Mouse (Mus musculus): ENCODE measurements around the gene Hoxa5. TPM values are rescaled to one million over a fixed set of nuclear protein-coding genes. Genes with fewer than 3 reads are reported as not detected.

Gene Hoxa5
- polyA plus RNA-seq, 1 experiment from 2014 or later: 2.6 TPM

DNA sequence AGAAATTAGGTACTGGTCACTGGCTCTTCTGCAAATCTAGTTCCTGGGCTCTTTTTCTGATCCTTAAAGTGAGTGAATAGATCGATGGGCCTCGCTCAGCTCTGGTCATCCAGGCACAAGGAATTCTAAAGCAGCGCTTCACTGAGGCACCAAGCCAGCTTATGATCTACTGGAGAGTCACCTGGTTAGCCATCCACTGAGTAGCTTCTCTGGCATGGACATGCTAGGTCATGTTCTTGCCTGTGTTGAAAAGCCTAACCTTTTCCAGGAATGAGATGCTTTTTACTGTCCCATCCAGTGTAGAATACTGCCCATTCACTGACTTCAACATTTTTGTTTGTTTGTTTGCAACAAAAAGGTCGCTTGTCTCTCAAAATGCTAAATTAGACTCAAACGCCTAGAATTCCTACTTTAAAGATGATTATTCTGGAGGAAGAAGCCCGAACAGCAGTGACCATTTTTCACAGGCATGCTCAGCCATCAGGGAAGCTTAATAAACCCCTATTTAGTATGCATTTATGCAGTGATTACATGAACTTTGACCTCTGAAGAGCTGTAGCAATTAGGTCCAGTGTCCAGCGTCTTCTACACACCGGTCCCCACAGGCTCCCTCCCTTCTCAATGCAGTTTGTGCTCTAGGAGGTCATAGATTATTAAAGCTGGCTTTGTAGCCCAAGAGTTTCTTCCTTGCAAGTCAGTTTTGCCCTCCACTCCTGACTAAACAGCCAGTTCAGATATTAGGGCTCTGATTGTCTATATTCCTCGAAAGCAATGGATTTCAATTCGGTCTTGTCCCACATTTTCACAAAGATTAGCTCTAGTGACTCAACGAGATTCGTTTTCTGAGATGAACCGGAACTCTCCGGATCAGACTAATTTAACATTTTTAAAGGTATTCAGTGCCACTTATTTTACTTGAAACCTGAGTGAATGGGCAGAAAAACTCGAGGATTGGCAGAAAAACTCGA is 51.9 kb downstream of the Hoxa5 start:
- H3K9me3 ChIP-seq (replicated peaks; ENCODE audit: control insufficient read depth, low read length): no peaks in the 10 kb centered on the region
- no peak overlapping the region for H3K27ac ChIP-seq (ENCODE audit: low read depth, low read length)
- H3K4me2 ChIP-seq: no peak overlapping the region
- H3K4me1 ChIP-seq (ENCODE audit: control insufficient read depth, insufficient read depth, low read length): no peaks in the 10 kb centered on the region
- WGBS (ENCODE audit: insufficient replicate concordance): 14% methylated on average over 16 of the region's 16 CpGs
- H3K36me3 ChIP-seq (ENCODE audit: control insufficient read depth, insufficient read depth, low read length): no peaks in the 10 kb centered on the region
- H3K9ac ChIP-seq (ENCODE audit: low read depth, low read length): no peak overlapping the region
- no peak overlapping the region for H3K4me3 ChIP-seq (ENCODE audit: low read depth, low read length)
- H3K27me3 ChIP-seq (ENCODE audit: control insufficient read depth, insufficient read depth, low read length): peaks cover 83% of the 10 kb centered on the region
- no peak for ATAC-seq (replicated peaks; ENCODE audit: insufficient number of reproducible peaks, low FRiP score, low TSS enrichment)

MicroRNAs within 50 kb of the gene (microRNA counts, 519-probe panel; counts per million panel counts)
- 32.2 counts per million for microRNA mmu-miR-196b

Small RNA genes within 50 kb of the gene (microRNA-seq; reads per million reads assigned to microRNA genes)
- 389 reads per million, percentile 78 among the genes with 10 or more reads in this experiment for gene Mir196b (ENCODE audit: borderline number of aligned reads)

Other genes with a start within 250 kb of the Hoxa5 start
- 16.1 and 16.9 TPM in 2 replicates for gene Skap2, start 192.0 kb downstream of the Hoxa5 start, polyA plus RNA-seq (2014; fragmentation: Nextera tagmentation; extraction: Ambion mirVana)
- gene Hoxa1, start 46.3 kb downstream of the Hoxa5 start, polyA plus RNA-seq (2014; fragmentation: Nextera tagmentation; extraction: Ambion mirVana): 1.2 TPM in 2 replicates
- gene Hoxa2, start 39.8 kb downstream of the Hoxa5 start, polyA plus RNA-seq (2014; fragmentation: Nextera tagmentation; extraction: Ambion mirVana): 3.5 and 3.6 TPM in 2 replicates
- 0.45 and 0.57 TPM in 2 replicates for gene 5730596B20Rik, start 27.1 kb downstream of the Hoxa5 start, polyA plus RNA-seq (2014; fragmentation: Nextera tagmentation; extraction: Ambion mirVana)
- 0.68 and 1.4 TPM in 2 replicates for gene Hoxa4, start 12.8 kb downstream of the Hoxa5 start, polyA plus RNA-seq (2014; fragmentation: Nextera tagmentation; extraction: Ambion mirVana)
- not detected in 2 replicates for gene Hoxa6, start 4.1 kb upstream of the Hoxa5 start, polyA plus RNA-seq (2014; fragmentation: Nextera tagmentation; extraction: Ambion mirVana)
- 1.5 and 2.2 TPM in 2 replicates for gene Hoxa3, start 8.7 kb upstream of the Hoxa5 start, polyA plus RNA-seq (2014; fragmentation: Nextera tagmentation; extraction: Ambion mirVana)
- not detected in 2 replicates for gene Gm28308, start 8.8 kb upstream of the Hoxa5 start, polyA plus RNA-seq (2014; fragmentation: Nextera tagmentation; extraction: Ambion mirVana)
- gene Hoxa7, start 17.3 kb upstream of the Hoxa5 start, polyA plus RNA-seq (2014; fragmentation: Nextera tagmentation; extraction: Ambion mirVana): 0.49 TPM in 2 replicates
- gene Hoxa9, start 26.5 kb upstream of the Hoxa5 start, polyA plus RNA-seq (2014; fragmentation: Nextera tagmentation; extraction: Ambion mirVana): 0.13 and 0.29 TPM in 2 replicates
- 0.20 and 0.97 TPM in 2 replicates for gene Hoxa10, start 36.3 kb upstream of the Hoxa5 start, polyA plus RNA-seq (2014; fragmentation: Nextera tagmentation; extraction: Ambion mirVana)
- gene Hoxa11, start 41.2 kb upstream of the Hoxa5 start, polyA plus RNA-seq (2014; fragmentation: Nextera tagmentation; extraction: Ambion mirVana): not detected in 2 replicates
- gene Hoxa13, start 56.3 kb upstream of the Hoxa5 start, polyA plus RNA-seq (2014; fragmentation: Nextera tagmentation; extraction: Ambion mirVana): 0.20 TPM in 1 of 2 replicates, not detected in the other
- not detected in 2 replicates for gene Evx1, start 108.9 kb upstream of the Hoxa5 start, polyA plus RNA-seq (2014; fragmentation: Nextera tagmentation; extraction: Ambion mirVana)